Mouse (Mus musculus) liver, postnatal 0 days (tissue): ENCODE results near the gene Zmynd15. TPM values are rescaled to one million over a fixed set of nuclear protein-coding genes. Genes with fewer than 3 reads are reported as not detected.
A peak's percentile ranks its signal among the peaks of the same experiment; 100 is the strongest.
"Not testable (repeated sequence)": the region's sequence is repeated elsewhere in the genome, so short reads cannot be mapped to it uniquely, and the experiment has no call there.

Experiments
- ATAC-seq: fragments of 200-750 bp; cut with Nextera tagmentation; 2 replicates; pipeline ENCODE4 v1.8.0; 2017; ENCODE audit warnings: mild to moderate bottlenecking, moderate library complexity
- DNase-seq: peaks from one replicate; pipeline ENCODE4 v3.0.0-alpha.2; 2016
- H3K27ac ChIP-seq: fragments of 300-500 bp; sonication (generic); 2 replicates; pipeline ENCODE4 v1.5.1; 2014; ENCODE audit warnings: antibody characterized with exemption, moderate library complexity, mild to moderate bottlenecking, low read depth
- H3K27me3 ChIP-seq: fragments of 300-500 bp; sonication (generic); 2 replicates; pipeline ENCODE4 v1.6.1; 2014; ENCODE audit warnings: low read length, control low read depth, mixed read lengths; ENCODE audit not compliant: insufficient read depth
- H3K36me3 ChIP-seq: fragments of 300-500 bp; sonication (generic); replicated peaks from 2 replicates; pipeline ENCODE4 v1.6.1; 2014; ENCODE audit warnings: mild to moderate bottlenecking, control low read depth, low read length, moderate library complexity, mixed read lengths; ENCODE audit not compliant: insufficient read depth
- H3K4me1 ChIP-seq: fragments of 300-500 bp; sonication (generic); 2 replicates; pipeline ENCODE4 v1.6.1; 2014; ENCODE audit warnings: antibody characterized with exemption, mild to moderate bottlenecking, control low read depth; ENCODE audit not compliant: insufficient read depth
- H3K4me2 ChIP-seq: fragments of 300-500 bp; sonication (generic); 2 replicates; pipeline ENCODE4 v1.6.1; 2014; ENCODE audit warnings: low read depth, mild to moderate bottlenecking, low read length, moderate library complexity, mixed read lengths
- H3K4me3 ChIP-seq: fragments of 300-500 bp; sonication (generic); 2 replicates; pipeline ENCODE4 v1.5.1; 2014; ENCODE audit warnings: low read depth, low read length
- H3K9ac ChIP-seq: fragments of 300-500 bp; sonication (generic); replicated peaks from 2 replicates; pipeline ENCODE4 v1.6.1; 2014; ENCODE audit warnings: mild to moderate bottlenecking, moderate library complexity
- H3K9me3 ChIP-seq: fragments of 300-500 bp; sonication (generic); 2 replicates; pipeline ENCODE4 v1.6.1; 2016; ENCODE audit warnings: mild to moderate bottlenecking, control low read depth, low read length, mixed read lengths
- CTCF ChIP-seq: sonication (generic); IDR thresholded peaks from 2 replicates; pipeline ENCODE4 v1.5.1; 2016; ENCODE audit warnings: antibody characterized with exemption, low read depth
- EP300 ChIP-seq: IDR thresholded peaks from 2 replicates; pipeline ENCODE4 v1.6.1; 2016; ENCODE audit warnings: antibody characterized with exemption, low read depth, mild to moderate bottlenecking
- WGBS: fragments of 180-500 bp; shearing (Covaris S2); extraction: QIAGEN DNeasy Blood & Tissue Kit; methylation state at CpG from one replicate; pipeline ENCODE4 v1.1.7; 2014; ENCODE audit not compliant: insufficient replicate concordance; 5-methylcytosine and 5-hydroxymethylcytosine counted together
- polyA plus RNA-seq: library from polyadenylated mRNA; unstranded; fragments of >200 nt; fragmentation: Nextera tagmentation; extraction: Ambion mirVana; gene quantifications from 2 replicates; pipeline ENCODE4 v1.2.1, GENCODE M21; 2015

The Zmynd15 gene
- polyA plus RNA-seq, 1 experiment from 2014 or later: 0.70 TPM

GRCm38 (mm10) chr11:70419486-70419885, 39.7 kb upstream of the Zmynd15 start:
- DNase-seq (no peak), ATAC-seq (no peak)
- H3K36me3 ChIP-seq: no peaks in the 10 kb centered on the region
- no peak overlapping the region for H3K4me3 ChIP-seq
- TF ChIP-seq CTCF (no peak), EP300 (no peak)
- H3K9ac ChIP-seq: no peak overlapping the region
- H3K27me3 ChIP-seq: no peaks in the 10 kb centered on the region
- no peaks in the 10 kb centered on the region for H3K4me1 ChIP-seq
- no peaks in the 10 kb centered on the region for H3K9me3 ChIP-seq
- 53% methylated on average over 5 of the region's 5 CpGs for WGBS
- no peak overlapping the region for H3K27ac ChIP-seq
- H3K4me2 ChIP-seq: no peak overlapping the region

- 69% methylated on average over 6 of the region's 6 CpGs for WGBS
- ATAC-seq, H3K27me3 ChIP-seq, H3K4me2 ChIP-seq, H3K4me1 ChIP-seq, H3K4me3 ChIP-seq, H3K27ac ChIP-seq, DNase-seq, H3K36me3 ChIP-seq, H3K9me3 ChIP-seq, H3K9ac ChIP-seq: not testable (repeated sequence)
Observed at GRCm38 (mm10) chr11:70426598-70426997, 32.6 kb upstream of the Zmynd15 start.

- TF ChIP-seq CTCF (no peak), EP300 (no peak)
- Histone ChIP-seq H3K27me3 (no peaks in the 10 kb centered on the region), H3K4me3 (peak overlapping the region; percentile 79; the same call in 1 of the 2 replicates), H3K4me2 (peak overlapping the region; percentile 96), H3K27ac (peak overlapping the region; percentile 88; the same call in 1 of the 2 replicates), H3K36me3 (peaks cover 12% of the 10 kb centered on the region), H3K9me3 (no peaks in the 10 kb centered on the region), H3K9ac (no peak overlapping the region), H3K4me1 (peaks cover 26% of the 10 kb centered on the region)
- 45% methylated on average over 5 of the region's 5 CpGs for WGBS
- no peak for ATAC-seq
- DNase-seq: no peak
Observed at GRCm38 (mm10) chr11:70431574-70431973, 27.7 kb upstream of the Zmynd15 start.

GRCm38 (mm10) chr11:70432048-70432894, 27.0 kb upstream of the Zmynd15 start, which contains the start of gene Arrb2:
Gene Arrb2 (plus strand): TSS chr11:70432635.
- H3K4me2 ChIP-seq: peak within 1 kb of the TSS; percentile 96
- H3K4me3 ChIP-seq: peak within 1 kb of the TSS; percentile 79
- no peaks in the 10 kb centered on the region for H3K27me3 ChIP-seq
- WGBS: under 1% methylated on average over 70 of the region's 75 CpGs
- H3K4me1 ChIP-seq: peaks cover 26% of the 10 kb centered on the region
- H3K27ac ChIP-seq: peak within 1 kb of the TSS; percentile 88
- TF ChIP-seq EP300 (peak; percentile 66; the same call in 1 of the 2 replicates), CTCF (peak; percentile 76)
- peak; percentile 98 for DNase-seq
- ATAC-seq: peak; percentile 92
- H3K9me3 ChIP-seq: no peaks in the 10 kb centered on the region
- H3K36me3 ChIP-seq: peaks cover 18% of the 10 kb centered on the region
- H3K9ac ChIP-seq: peak within 1 kb of the TSS; percentile 82

GRCm38 (mm10) chr11:70432895-70433568, 26.2 kb upstream of the Zmynd15 start:
- H3K27me3 ChIP-seq: no peaks in the 10 kb centered on the region
- peaks cover 26% of the 10 kb centered on the region for H3K4me1 ChIP-seq
- peak overlapping the region; percentile 96 for H3K4me2 ChIP-seq
- ATAC-seq (no peak), DNase-seq (peak; percentile 39)
- TF ChIP-seq CTCF: no peak
- no peak; the same call in 1 of the 2 replicates for TF ChIP-seq EP300
- peak overlapping the region; percentile 79 for H3K4me3 ChIP-seq
- peaks cover 24% of the 10 kb centered on the region for H3K36me3 ChIP-seq
- H3K9me3 ChIP-seq: no peaks in the 10 kb centered on the region
- WGBS: 2% methylated on average over 15 of the region's 15 CpGs
- peak overlapping the region; percentile 88 for H3K27ac ChIP-seq
- H3K9ac ChIP-seq: peak overlapping the region; percentile 82

- no peak for DNase-seq
- peaks cover 26% of the 10 kb centered on the region for H3K4me1 ChIP-seq
- peak overlapping the region; percentile 88 for H3K27ac ChIP-seq
- TF ChIP-seq EP300 (no peak), CTCF (no peak)
- no peak for ATAC-seq
- peak overlapping the region; percentile 82 for H3K9ac ChIP-seq
- peak overlapping the region; percentile 96 for H3K4me2 ChIP-seq
- peaks cover 29% of the 10 kb centered on the region for H3K36me3 ChIP-seq
- H3K9me3 ChIP-seq: no peaks in the 10 kb centered on the region
- WGBS: 26% methylated on average over 1 of the region's 1 CpGs
- peak overlapping the region; percentile 79 for H3K4me3 ChIP-seq
- no peaks in the 10 kb centered on the region for H3K27me3 ChIP-seq
Observed at GRCm38 (mm10) chr11:70433569-70433943, 25.7 kb upstream of the Zmynd15 start.
